Mouse (Mus musculus) forebrain, embryonic 16.5 days (tissue): ENCODE data around the gene Gstp1. TPM values are rescaled to one million over a fixed set of nuclear protein-coding genes. Genes with fewer than 3 reads are reported as not detected.

ENCODE experiments used
- ATAC-seq: fragments of 200-750 bp; cut with Nextera tagmentation; 2 replicates; pipeline ENCODE4 v1.8.0; 2017; ENCODE audit warnings: mild to moderate bottlenecking, moderate library complexity
- H3K27ac ChIP-seq: fragments of 300-500 bp; sonication (generic); 2 replicates; pipeline ENCODE4 v1.5.1; 2014; ENCODE audit warnings: low read length, control low read depth
- H3K27me3 ChIP-seq: fragments of 300-500 bp; sonication (generic); replicated peaks from 2 replicates; pipeline ENCODE4 v1.6.1; 2014; ENCODE audit warnings: low read length; ENCODE audit not compliant: control insufficient read depth, insufficient read depth
- H3K36me3 ChIP-seq: fragments of 300-500 bp; sonication (generic); 2 replicates; pipeline ENCODE4 v1.6.1; 2014; ENCODE audit not compliant: control insufficient read depth, insufficient read depth
- H3K4me1 ChIP-seq: fragments of 300-500 bp; sonication (generic); replicated peaks from 2 replicates; pipeline ENCODE4 v1.6.1; 2014; ENCODE audit warnings: low read length; ENCODE audit not compliant: control insufficient read depth, insufficient read depth
- H3K4me2 ChIP-seq: fragments of 300-500 bp; sonication (generic); 2 replicates; pipeline ENCODE4 v1.6.1; 2014; ENCODE audit warnings: mild to moderate bottlenecking, low read length, control low read depth
- H3K4me3 ChIP-seq: fragments of 300-500 bp; sonication (generic); replicated peaks from 2 replicates; pipeline ENCODE4 v1.5.1; 2014; ENCODE audit warnings: mild to moderate bottlenecking, low read length, control low read depth
- H3K9ac ChIP-seq: fragments of 300-500 bp; sonication (generic); replicated peaks from 2 replicates; pipeline ENCODE4 v1.6.1; 2014; ENCODE audit warnings: low read depth, low read length, control low read depth
- H3K9me3 ChIP-seq: fragments of 300-500 bp; sonication (generic); 2 replicates; pipeline ENCODE4 v1.6.1; 2016; ENCODE audit warnings: low read length; ENCODE audit not compliant: control insufficient read depth
- WGBS: fragments of 180-500 bp; shearing (Covaris S2); extraction: QIAGEN DNeasy Blood & Tissue Kit; methylation state at CpG from one replicate; pipeline ENCODE4 v1.1.7; 2014; 5-methylcytosine and 5-hydroxymethylcytosine counted together
- polyA plus RNA-seq: library from polyadenylated mRNA; unstranded; fragments of >200 nt; fragmentation: Nextera tagmentation; extraction: Ambion mirVana; gene quantifications from 2 replicates; pipeline ENCODE4 v1.2.1, GENCODE M21; 2015

Gene Gstp1
- polyA plus RNA-seq, 1 experiment from 2014 or later, result 460 TPM

GRCm38 (mm10) chr19:4033298-4033697, 4.5 kb downstream of the Gstp1 start:
- Histone ChIP-seq H3K4me1 (peaks cover 11% of the 10 kb centered on the region; the same call in 1 of the 2 replicates), H3K9ac (no peak overlapping the region), H3K9me3 (no peaks in the 10 kb centered on the region), H3K27me3 (no peaks in the 10 kb centered on the region), H3K27ac (no peak overlapping the region), H3K4me2 (no peak overlapping the region), H3K36me3 (no peaks in the 10 kb centered on the region), H3K4me3 (no peak overlapping the region)
- ATAC-seq, result no peak
- 86% methylated on average over 3 of the region's 3 CpGs for WGBS

- H3K4me3 ChIP-seq, result no peak overlapping the region
- no peaks in the 10 kb centered on the region for H3K36me3 ChIP-seq
- no peak overlapping the region for H3K4me2 ChIP-seq
- H3K9me3 ChIP-seq, result no peaks in the 10 kb centered on the region
- WGBS, result 53% methylated on average over 7 of the region's 7 CpGs
- H3K4me1 ChIP-seq, result peaks cover 9% of the 10 kb centered on the region; the same call in 1 of the 2 replicates
- no peak for ATAC-seq
- no peaks in the 10 kb centered on the region for H3K27me3 ChIP-seq
- no peak overlapping the region for H3K9ac ChIP-seq
- no peak overlapping the region for H3K27ac ChIP-seq
Observed at GRCm38 (mm10) chr19:4032668-4033067, 5.1 kb downstream of the Gstp1 start.

GRCm38 (mm10) chr19:4027576-4027975, 10.2 kb downstream of the Gstp1 start:
- H3K27me3 ChIP-seq, result no peaks in the 10 kb centered on the region
- no peaks in the 10 kb centered on the region for H3K36me3 ChIP-seq
- ATAC-seq, result no peak
- no peak overlapping the region for H3K4me3 ChIP-seq
- H3K4me1 ChIP-seq, result no peaks in the 10 kb centered on the region
- no peak overlapping the region for H3K27ac ChIP-seq
- no peaks in the 10 kb centered on the region for H3K9me3 ChIP-seq
- H3K4me2 ChIP-seq, result no peak overlapping the region
- no peak overlapping the region for H3K9ac ChIP-seq

GRCm38 (mm10) chr19:4023185-4023584, 14.6 kb downstream of the Gstp1 start:
- Histone ChIP-seq H3K4me2 (no peak overlapping the region), H3K4me3 (no peak overlapping the region), H3K36me3 (no peaks in the 10 kb centered on the region), H3K9ac (no peak overlapping the region), H3K27ac (no peak overlapping the region), H3K9me3 (no peaks in the 10 kb centered on the region), H3K27me3 (no peaks in the 10 kb centered on the region), H3K4me1 (peaks cover 5% of the 10 kb centered on the region; the same call in 1 of the 2 replicates)
- 70% methylated on average over 7 of the region's 7 CpGs for whole genome bisulfite sequencing
- no peak for ATAC-seq

GRCm38 (mm10) chr19:4018743-4019583, 18.8 kb downstream of the Gstp1 start:
- no peak overlapping the region for H3K4me2 ChIP-seq
- 21% methylated on average over 18 of the region's 18 CpGs for WGBS
- ATAC-seq, result peak; percentile 71; the same call in 1 of the 2 replicates
- H3K27me3 ChIP-seq, result no peaks in the 10 kb centered on the region
- no peaks in the 10 kb centered on the region for H3K36me3 ChIP-seq
- H3K9ac ChIP-seq, result no peak overlapping the region
- H3K4me1 ChIP-seq, result peaks cover 5% of the 10 kb centered on the region; the same call in 1 of the 2 replicates
- no peaks in the 10 kb centered on the region for H3K9me3 ChIP-seq
- no peak overlapping the region for H3K4me3 ChIP-seq
- H3K27ac ChIP-seq, result no peak overlapping the region

- no peak overlapping the region for H3K9ac ChIP-seq
- WGBS, result 66% methylated on average over 10 of the region's 10 CpGs
- no peak overlapping the region for H3K4me3 ChIP-seq
- peaks cover 5% of the 10 kb centered on the region; the same call in 1 of the 2 replicates for H3K4me1 ChIP-seq
- no peak for ATAC-seq
- H3K4me2 ChIP-seq, result no peak overlapping the region
- H3K36me3 ChIP-seq, result no peaks in the 10 kb centered on the region
- H3K27ac ChIP-seq, result no peak overlapping the region
- H3K27me3 ChIP-seq, result no peaks in the 10 kb centered on the region
- no peaks in the 10 kb centered on the region for H3K9me3 ChIP-seq
Observed at GRCm38 (mm10) chr19:4017921-4018587, 19.7 kb downstream of the Gstp1 start.

- no peaks in the 10 kb centered on the region for H3K27me3 ChIP-seq
- H3K9ac ChIP-seq, result no peak overlapping the region
- no peak overlapping the region for H3K4me3 ChIP-seq
- H3K9me3 ChIP-seq, result no peaks in the 10 kb centered on the region
- no peak overlapping the region for H3K27ac ChIP-seq
- whole genome bisulfite sequencing, result 61% methylated on average over 5 of the region's 5 CpGs
- 0 out of 2 replicates have a peak, but pooled peaks cover 2% of the 10 kb centered on the region for H3K36me3 ChIP-seq
- no peak overlapping the region for H3K4me2 ChIP-seq
- ATAC-seq, result no peak
- H3K4me1 ChIP-seq, result peaks cover 18% of the 10 kb centered on the region
Observed at GRCm38 (mm10) chr19:4015635-4016034, 22.1 kb downstream of the Gstp1 start.

- H3K4me3 ChIP-seq, result no peak overlapping the region
- H3K27ac ChIP-seq, result no peak overlapping the region
- ATAC-seq, result no peak
- H3K9ac ChIP-seq, result no peak overlapping the region
- no peaks in the 10 kb centered on the region for H3K9me3 ChIP-seq
- H3K4me1 ChIP-seq, result peaks cover 18% of the 10 kb centered on the region
- no peaks in the 10 kb centered on the region for H3K27me3 ChIP-seq
- H3K4me2 ChIP-seq, result no peak overlapping the region
- H3K36me3 ChIP-seq, result 0 out of 2 replicates have a peak, but pooled peaks cover 2% of the 10 kb centered on the region
Observed at GRCm38 (mm10) chr19:4014802-4015201, 23.0 kb downstream of the Gstp1 start.

- Histone ChIP-seq H3K9me3 (no peaks in the 10 kb centered on the region), H3K9ac (0 out of 2 replicates have a peak overlapping the region, but pooled peaks have one; percentile 15), H3K27me3 (no peaks in the 10 kb centered on the region), H3K4me1 (peaks cover 13% of the 10 kb centered on the region), H3K4me3 (peak overlapping the region; percentile 85), H3K36me3 (peaks cover 5% of the 10 kb centered on the region; the same call in 1 of the 2 replicates), H3K4me2 (peak overlapping the region; percentile 48), H3K27ac (no peak overlapping the region)
- WGBS, result 24% methylated on average over 9 of the region's 9 CpGs
- no peak for ATAC-seq
Observed at GRCm38 (mm10) chr19:4013066-4013465, 24.7 kb downstream of the Gstp1 start.
